Mouse (Mus musculus) ES-Bruce4 (cell line): ENCODE measurements around the gene Mindy4. TPM values are rescaled to one million over a fixed set of nuclear protein-coding genes. Genes with fewer than 3 reads are reported as not detected.

Experiments used
- H3K27ac ChIP-seq: 2 replicates; pipeline ENCODE4 v1.5.1; 2012; ENCODE audit warnings: low read length, inconsistent platforms; ENCODE audit not compliant: insufficient read depth
- H3K27me3 ChIP-seq: 2 replicates; pipeline ENCODE4 v1.6.1; 2012; ENCODE audit warnings: mild to moderate bottlenecking, low read length, inconsistent platforms; ENCODE audit not compliant: control insufficient read depth, poor library complexity, insufficient read depth, severe bottlenecking
- H3K36me3 ChIP-seq: 2 replicates; pipeline ENCODE4 v1.6.1; 2012; ENCODE audit warnings: inconsistent platforms, mild to moderate bottlenecking, low read length, moderate library complexity; ENCODE audit not compliant: control insufficient read depth, poor library complexity, insufficient read depth, severe bottlenecking
- H3K4me1 ChIP-seq: one replicate; pipeline ENCODE4 v1.8.1; 2011; ENCODE audit warnings: low read length; ENCODE audit not compliant: control insufficient read depth, insufficient read depth
- H3K4me3 ChIP-seq: 2 replicates; pipeline ENCODE4 v1.5.1; 2011; ENCODE audit warnings: low read depth, mild to moderate bottlenecking, low read length
- H3K9ac ChIP-seq: 2 replicates; pipeline ENCODE4 v1.6.1; 2012; ENCODE audit warnings: low read depth, mild to moderate bottlenecking, inconsistent platforms; ENCODE audit not compliant: poor library complexity, severe bottlenecking
- H3K9me3 ChIP-seq: replicated peaks from 2 replicates; pipeline ENCODE4 v1.6.1; 2012; ENCODE audit warnings: mild to moderate bottlenecking, low read length, inconsistent platforms; ENCODE audit not compliant: control insufficient read depth, poor library complexity, insufficient read depth, severe bottlenecking
- CTCF ChIP-seq: IDR thresholded peaks from one replicate; pipeline ENCODE4 v1.8.1; 2011; ENCODE audit warnings: low read depth, low read length
- EP300 ChIP-seq: IDR thresholded peaks from 2 replicates; pipeline ENCODE4 v1.6.1; 2011; ENCODE audit warnings: low read depth, low read length; ENCODE audit not compliant: insufficient read depth
- POLR2A ChIP-seq: IDR thresholded peaks from one replicate; pipeline ENCODE4 v1.8.1; 2011; ENCODE audit warnings: low read length; ENCODE audit not compliant: insufficient read depth
- polyA plus RNA-seq: library from polyadenylated mRNA; stranded (reverse); fragments of >200 nt; gene quantifications from 2 replicates; pipeline ENCODE4 v1.2.4, GENCODE M21; 2011; ENCODE audit warnings: low read depth; ENCODE audit not compliant: missing spikeins, insufficient read depth, insufficient read length

The Mindy4 gene
- polyA plus RNA-seq, 1 experiment: 2.7 TPM

DNA sequence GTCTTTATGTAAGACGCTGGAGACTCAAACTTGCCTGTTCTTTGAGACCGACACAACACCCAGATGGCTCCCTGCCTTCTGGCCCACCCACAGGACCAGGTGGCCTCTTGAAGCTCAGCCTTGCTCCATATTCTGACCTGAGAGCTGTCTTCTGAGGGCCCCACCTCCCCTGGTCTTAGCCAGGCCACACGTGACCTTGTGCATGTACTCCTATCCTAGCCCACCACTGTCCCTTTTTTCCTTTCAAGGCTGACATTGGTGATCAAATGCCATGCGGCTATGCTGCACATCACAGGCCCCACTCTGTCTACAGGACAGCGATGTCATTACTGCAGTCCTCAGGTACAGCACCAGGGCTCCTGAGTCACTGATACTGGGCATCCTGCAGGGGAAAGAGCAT lies 30.1 kb downstream of the Mindy4 start:
- H3K4me3 ChIP-seq: no peak overlapping the region
- H3K9me3 ChIP-seq: no peaks in the 10 kb centered on the region
- H3K36me3 ChIP-seq: no peaks in the 10 kb centered on the region
- TF ChIP-seq EP300 (no peak), CTCF (no peak), POLR2A (no peak)
- H3K27ac ChIP-seq: no peak overlapping the region
- H3K4me1 ChIP-seq: no peaks in the 10 kb centered on the region
- no peak overlapping the region for H3K9ac ChIP-seq
- H3K27me3 ChIP-seq: no peaks in the 10 kb centered on the region

DNA sequence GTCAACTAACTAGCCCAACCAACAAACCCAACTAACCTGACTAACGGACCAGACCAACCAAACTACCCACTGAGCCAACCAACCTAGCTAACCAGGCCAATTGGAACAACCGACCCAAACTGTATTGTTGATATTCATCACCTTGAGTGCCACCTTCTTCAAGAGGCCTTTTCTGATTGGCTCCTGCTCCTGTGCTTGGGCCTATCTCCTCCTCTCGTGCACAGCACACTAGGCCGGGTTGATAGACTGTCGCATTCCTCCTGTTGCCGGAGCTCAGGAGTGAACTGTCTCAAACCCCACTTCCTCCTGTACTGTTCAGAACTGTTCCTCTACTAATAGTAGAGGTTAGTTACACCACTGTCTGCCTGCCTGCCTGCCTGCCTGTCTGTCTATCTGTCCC lies 31.5 kb downstream of the Mindy4 start:
- TF ChIP-seq EP300 (no peak), POLR2A (no peak), CTCF (no peak)
- no peak overlapping the region for H3K9ac ChIP-seq
- H3K4me3 ChIP-seq: no peak overlapping the region
- H3K27ac ChIP-seq: no peak overlapping the region
- H3K27me3 ChIP-seq: no peaks in the 10 kb centered on the region
- no peaks in the 10 kb centered on the region for H3K36me3 ChIP-seq
- H3K9me3 ChIP-seq: no peaks in the 10 kb centered on the region
- no peaks in the 10 kb centered on the region for H3K4me1 ChIP-seq

DNA sequence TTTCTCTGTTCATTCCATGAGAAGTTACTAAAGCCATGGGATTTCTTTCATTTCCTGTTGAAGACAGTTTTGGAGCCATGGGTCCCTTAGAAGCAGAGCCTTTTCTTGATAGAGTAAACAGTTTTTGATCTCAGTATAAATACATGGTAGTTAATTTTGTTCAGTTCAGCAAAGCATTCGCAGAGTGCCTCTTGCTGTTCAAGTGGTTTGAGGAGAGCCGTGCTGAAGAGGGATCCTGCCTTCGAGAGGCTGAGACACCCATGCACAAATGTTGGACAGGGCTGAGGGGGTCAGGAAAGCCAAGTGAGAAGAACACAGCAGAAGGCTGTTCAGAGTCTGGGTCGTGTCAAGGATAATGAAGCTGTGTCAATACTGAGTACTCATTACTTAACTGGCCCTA lies 32.5 kb downstream of the Mindy4 start:
- Histone ChIP-seq H3K27me3 (no peaks in the 10 kb centered on the region), H3K9ac (no peak overlapping the region), H3K36me3 (no peaks in the 10 kb centered on the region), H3K4me3 (no peak overlapping the region), H3K27ac (no peak overlapping the region), H3K9me3 (no peaks in the 10 kb centered on the region), H3K4me1 (no peaks in the 10 kb centered on the region)
- TF ChIP-seq POLR2A (no peak), EP300 (no peak), CTCF (no peak)

DNA sequence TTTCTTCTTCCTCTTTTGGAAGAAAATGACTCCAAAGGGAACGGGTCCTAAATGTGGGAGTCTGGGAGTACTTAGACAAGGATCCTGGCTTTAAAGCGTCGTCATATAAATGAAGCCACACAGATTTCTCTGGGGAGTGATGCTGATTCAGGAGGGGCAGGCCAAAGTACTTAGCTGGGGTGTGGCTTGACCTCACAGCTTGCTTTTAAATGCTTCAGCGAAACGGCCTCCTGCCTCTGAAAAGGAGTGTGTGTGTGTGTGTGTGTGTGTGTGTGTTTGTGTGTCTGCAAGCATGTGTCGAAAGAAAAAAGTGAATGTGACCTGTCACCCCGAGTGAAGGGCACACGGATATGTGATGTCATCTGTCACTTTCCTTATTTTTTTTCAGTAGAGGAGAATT lies 36.7 kb downstream of the Mindy4 start:
- H3K36me3 ChIP-seq: no peaks in the 10 kb centered on the region
- no peak overlapping the region for H3K9ac ChIP-seq
- TF ChIP-seq CTCF: no peak
- TF ChIP-seq EP300: no peak
- TF ChIP-seq POLR2A: no peak

DNA sequence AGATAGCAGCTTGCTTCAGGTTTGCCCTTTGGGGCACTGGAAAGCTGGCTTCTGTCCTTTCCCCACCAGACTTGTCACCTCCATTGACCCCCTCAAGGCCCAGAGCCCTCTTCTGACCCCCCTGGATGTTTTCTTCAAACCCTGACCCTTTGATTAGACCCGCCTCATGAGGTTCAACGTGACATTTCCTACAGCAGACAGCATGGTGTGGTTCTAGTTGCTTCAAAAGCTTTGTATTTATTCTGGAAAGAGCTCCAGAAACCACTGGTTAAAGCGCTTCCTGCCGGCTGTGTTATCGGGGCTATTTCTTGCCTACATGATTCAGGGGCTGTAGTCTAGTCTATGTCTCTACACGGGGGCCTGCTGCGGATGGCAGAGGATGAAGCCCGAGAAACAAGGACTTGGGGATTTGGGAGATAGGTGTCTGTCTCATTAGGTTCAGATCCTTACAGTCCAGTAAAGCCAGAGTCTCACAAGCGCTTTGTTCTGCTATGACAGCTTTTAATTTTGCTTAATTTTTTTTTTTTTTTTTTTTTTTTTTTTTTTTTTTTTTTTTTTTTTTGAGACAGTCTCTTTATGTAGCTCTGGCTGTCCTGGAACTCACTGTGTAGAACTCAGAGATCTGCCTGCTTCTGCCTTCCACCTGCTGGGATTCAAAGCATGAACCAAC lies 37.5 kb downstream of the Mindy4 start:
- Histone ChIP-seq H3K36me3 (no peaks in the 10 kb centered on the region), H3K4me1 (no peaks in the 10 kb centered on the region), H3K27ac (no peak overlapping the region), H3K27me3 (no peaks in the 10 kb centered on the region), H3K9me3 (no peaks in the 10 kb centered on the region), H3K4me3 (no peak overlapping the region), H3K9ac (no peak overlapping the region)
- TF ChIP-seq POLR2A (no peak), CTCF (no peak), EP300 (no peak)

More for the DNA sequence above, 36.7 kb downstream of the Mindy4 start:
- no peaks in the 10 kb centered on the region for H3K4me1 ChIP-seq
- no peaks in the 10 kb centered on the region for H3K9me3 ChIP-seq
- no peaks in the 10 kb centered on the region for H3K27me3 ChIP-seq
- no peak overlapping the region for H3K27ac ChIP-seq
- H3K4me3 ChIP-seq: no peak overlapping the region

DNA sequence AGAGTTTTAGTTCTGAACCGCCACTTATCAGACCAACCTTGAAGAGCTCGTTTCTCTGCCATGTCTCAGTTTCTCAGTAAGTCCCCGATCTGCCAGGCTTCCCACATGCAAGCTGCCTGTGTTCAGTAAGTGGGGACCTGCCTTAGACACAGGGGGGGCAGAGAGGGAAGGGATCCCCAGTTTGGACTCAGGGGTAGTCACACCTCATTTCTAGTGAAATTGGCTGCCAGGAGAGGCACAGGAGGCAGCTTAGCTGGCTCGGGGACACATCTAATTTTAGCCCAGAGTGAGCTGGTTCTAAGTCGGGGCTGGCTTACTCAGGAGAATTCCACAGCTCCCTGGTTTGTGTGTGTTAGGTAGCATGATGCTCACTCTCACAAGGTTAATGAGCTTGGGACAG lies 38.3 kb downstream of the Mindy4 start:
- no peak for TF ChIP-seq CTCF
- no peak for TF ChIP-seq EP300
- TF ChIP-seq POLR2A: no peak
- no peak overlapping the region for H3K27ac ChIP-seq
- H3K4me1 ChIP-seq: no peaks in the 10 kb centered on the region
- H3K36me3 ChIP-seq: no peaks in the 10 kb centered on the region
- H3K9ac ChIP-seq: no peak overlapping the region
- H3K9me3 ChIP-seq: no peaks in the 10 kb centered on the region
- H3K27me3 ChIP-seq: no peaks in the 10 kb centered on the region
- H3K4me3 ChIP-seq: no peak overlapping the region
